Mouse (Mus musculus) midbrain, embryonic 11.5 days (tissue): ENCODE data around the gene Kynu. TPM values are rescaled to one million over a fixed set of nuclear protein-coding genes. Genes with fewer than 3 reads are reported as not detected.
A peak's percentile ranks its signal among the peaks of the same experiment; 100 is the strongest.

Experiments
- ATAC-seq: fragments of 200-750 bp; cut with Nextera tagmentation; 2 replicates; pipeline ENCODE4 v1.8.0; 2017; ENCODE audit warnings: moderate TSS enrichment, moderate library complexity; ENCODE audit not compliant: low FRiP score
- DNase-seq: peaks from one replicate; pipeline ENCODE4 v3.0.0; 2015; ENCODE audit warnings: low spot score; ENCODE audit errors: missing footprints
- H3K27ac ChIP-seq: fragments of 300-500 bp; sonication (generic); 2 replicates; pipeline ENCODE4 v1.5.1; 2014; ENCODE audit warnings: low read depth, low read length
- H3K27me3 ChIP-seq: fragments of 300-500 bp; sonication (generic); 2 replicates; pipeline ENCODE4 v1.6.1; 2014; ENCODE audit warnings: mild to moderate bottlenecking, low read length, moderate library complexity, mixed read lengths; ENCODE audit not compliant: control insufficient read depth, insufficient read depth
- H3K36me3 ChIP-seq: fragments of 300-500 bp; sonication (generic); 2 replicates; pipeline ENCODE4 v1.6.1; 2014; ENCODE audit warnings: mild to moderate bottlenecking, low read length, moderate library complexity, mixed read lengths; ENCODE audit not compliant: control insufficient read depth, insufficient read depth
- H3K4me1 ChIP-seq: fragments of 300-500 bp; sonication (generic); 2 replicates; pipeline ENCODE4 v1.6.1; 2014; ENCODE audit warnings: low read length; ENCODE audit not compliant: control insufficient read depth, insufficient read depth
- H3K4me2 ChIP-seq: fragments of 300-500 bp; sonication (generic); 2 replicates; pipeline ENCODE4 v1.6.1; 2014; ENCODE audit warnings: mild to moderate bottlenecking, moderate library complexity
- H3K4me3 ChIP-seq: fragments of 300-500 bp; sonication (generic); 2 replicates; pipeline ENCODE4 v1.5.1; 2014; ENCODE audit warnings: low read depth, low read length
- H3K9ac ChIP-seq: fragments of 300-500 bp; sonication (generic); 2 replicates; pipeline ENCODE4 v1.6.1; 2014; ENCODE audit warnings: low read length
- H3K9me3 ChIP-seq: fragments of 300-500 bp; sonication (generic); 2 replicates; pipeline ENCODE4 v1.6.1; 2016; ENCODE audit warnings: low read length; ENCODE audit not compliant: control insufficient read depth
- WGBS: fragments of 180-500 bp; shearing (Covaris S2); extraction: QIAGEN DNeasy Blood & Tissue Kit; methylation state at CpG from one replicate; pipeline ENCODE4 v1.1.7; 2014; 5-methylcytosine and 5-hydroxymethylcytosine counted together
- polyA plus RNA-seq: library from polyadenylated mRNA; unstranded; fragments of >200 nt; fragmentation: Nextera tagmentation; extraction: Ambion mirVana; gene quantifications from 2 replicates; pipeline ENCODE4 v1.2.1, GENCODE M21; 2014

Kynu gene
- polyA plus RNA-seq, 1 experiment from 2014 or later = 1.9 TPM

DNA sequence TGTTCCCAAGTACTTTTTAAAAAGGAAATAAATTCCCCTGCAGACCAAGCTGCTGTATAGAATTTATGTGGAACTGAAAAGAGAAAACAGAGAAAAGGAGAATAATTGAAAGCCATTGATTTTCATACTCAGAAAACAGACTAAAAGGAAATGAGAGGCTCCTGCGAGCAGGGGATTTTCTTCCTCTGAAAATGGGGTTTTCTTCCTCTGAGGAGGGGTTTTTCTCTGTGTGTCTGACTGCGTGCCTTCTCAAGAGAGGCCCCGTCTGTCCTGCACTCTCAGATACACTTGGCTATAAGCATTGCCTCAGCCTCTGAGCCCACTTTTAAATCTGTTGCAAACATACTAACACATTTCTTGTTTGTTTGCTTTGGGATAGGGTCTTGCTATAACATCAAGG is 1.9 kb downstream of the Kynu start:
- Histone ChIP-seq H3K9ac (no peak overlapping the region), H3K9me3 (no peaks in the 10 kb centered on the region), H3K27me3 (no peaks in the 10 kb centered on the region), H3K27ac (no peak overlapping the region), H3K4me2 (no peak overlapping the region), H3K4me1 (0 out of 2 replicates have a peak, but pooled peaks cover 3% of the 10 kb centered on the region), H3K4me3 (no peak overlapping the region), H3K36me3 (no peaks in the 10 kb centered on the region)
- no peak for ATAC-seq
- peak; percentile 19 for DNase-seq
- 77% methylated on average over 3 of the region's 3 CpGs for WGBS

DNA sequence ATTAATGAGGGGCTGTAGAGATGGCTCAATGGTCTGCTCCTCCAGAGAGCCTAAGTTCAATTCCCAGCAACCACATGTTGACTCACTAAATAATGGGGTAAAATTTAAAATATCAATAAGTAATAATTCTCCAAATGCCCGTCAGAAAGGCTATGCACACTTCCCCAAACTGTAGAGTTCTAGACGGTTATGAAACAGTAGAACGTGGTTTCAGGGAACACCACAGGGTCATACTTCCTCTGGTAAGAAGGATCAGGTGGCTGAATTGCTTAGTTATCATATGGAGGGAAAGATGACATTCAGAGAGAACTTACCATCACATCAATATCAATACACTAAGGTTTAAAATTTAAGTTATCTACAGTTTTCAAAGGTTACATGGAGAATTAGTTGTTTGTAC is 6.1 kb downstream of the Kynu start:
- H3K9ac ChIP-seq = no peak overlapping the region
- ATAC-seq = no peak
- no peaks in the 10 kb centered on the region for H3K36me3 ChIP-seq
- no peak overlapping the region for H3K4me3 ChIP-seq
- no peak overlapping the region for H3K4me2 ChIP-seq
- WGBS = 92% methylated on average over 3 of the region's 3 CpGs
- H3K27me3 ChIP-seq = no peaks in the 10 kb centered on the region
- no peaks in the 10 kb centered on the region for H3K9me3 ChIP-seq
- DNase-seq = peak; percentile 26
- no peak overlapping the region for H3K27ac ChIP-seq
- no peaks in the 10 kb centered on the region for H3K4me1 ChIP-seq

DNA sequence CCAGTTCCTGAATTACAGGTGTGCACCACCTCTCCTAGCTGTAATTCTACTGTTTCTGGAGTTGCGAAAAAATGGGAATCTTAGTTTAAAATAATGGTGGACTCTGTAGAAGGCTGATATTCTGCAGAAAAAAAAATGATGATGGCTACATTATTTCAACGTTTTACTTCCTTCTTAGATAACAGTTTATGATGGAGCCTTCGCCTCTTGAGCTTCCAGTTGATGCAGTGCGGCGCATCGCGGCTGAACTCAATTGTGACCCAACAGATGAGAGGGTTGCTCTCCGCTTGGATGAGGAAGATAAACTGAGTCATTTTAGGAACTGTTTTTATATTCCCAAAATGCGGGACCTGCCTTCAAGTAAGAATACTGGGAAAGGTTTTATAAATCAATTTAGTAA is 7.7 kb downstream of the Kynu start:
- Histone ChIP-seq H3K4me2 (no peak overlapping the region), H3K36me3 (no peaks in the 10 kb centered on the region), H3K9ac (no peak overlapping the region), H3K4me1 (no peaks in the 10 kb centered on the region), H3K9me3 (no peaks in the 10 kb centered on the region), H3K4me3 (no peak overlapping the region), H3K27me3 (no peaks in the 10 kb centered on the region), H3K27ac (no peak overlapping the region)
- DNase-seq (peak; percentile 53), ATAC-seq (no peak)
- 94% methylated on average over 9 of the region's 9 CpGs for WGBS

- Histone ChIP-seq H3K36me3 (no peaks in the 10 kb centered on the region), H3K9ac (no peak overlapping the region), H3K4me3 (no peak overlapping the region), H3K4me1 (no peaks in the 10 kb centered on the region), H3K27me3 (no peaks in the 10 kb centered on the region), H3K9me3 (no peaks in the 10 kb centered on the region), H3K4me2 (no peak overlapping the region), H3K27ac (no peak overlapping the region)
- DNase-seq (no peak), ATAC-seq (no peak)
- WGBS = 81% methylated on average over 1 of the region's 1 CpGs
These were observed 13.3 kb downstream of the Kynu start for GRCm38 (mm10) chr2:43568406-43568805.

DNA sequence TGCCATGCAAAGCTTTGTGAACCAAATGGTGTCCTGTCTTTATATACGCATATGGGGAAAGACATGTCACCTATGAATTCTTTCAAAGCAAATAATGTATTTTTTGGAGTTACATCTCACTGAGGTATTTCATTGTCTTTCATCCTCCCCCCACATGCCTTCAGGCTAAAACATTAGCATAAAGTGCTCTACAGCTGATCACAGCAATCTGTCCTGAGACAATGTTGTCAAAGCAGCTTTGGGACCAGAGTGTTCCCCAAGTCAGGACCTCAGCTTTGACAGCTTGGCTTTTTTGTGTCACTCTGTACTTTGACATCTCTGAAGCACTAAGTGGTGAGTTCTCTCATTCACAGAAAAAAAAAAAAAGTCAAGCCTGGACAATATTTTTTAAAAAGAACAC is 18.4 kb downstream of the Kynu start:
- no peaks in the 10 kb centered on the region for H3K36me3 ChIP-seq
- no peak overlapping the region for H3K27ac ChIP-seq
- DNase-seq (no peak), ATAC-seq (no peak)
- H3K4me1 ChIP-seq = no peaks in the 10 kb centered on the region
- H3K9ac ChIP-seq = no peak overlapping the region
- no peak overlapping the region for H3K4me3 ChIP-seq
- H3K9me3 ChIP-seq = no peaks in the 10 kb centered on the region
- H3K4me2 ChIP-seq = no peak overlapping the region
- no peaks in the 10 kb centered on the region for H3K27me3 ChIP-seq
- 90% methylated on average over 1 of the region's 1 CpGs for whole genome bisulfite sequencing

GRCm38 (mm10) chr2:43583243-43583812 is 28.2 kb downstream of the Kynu start:
- Histone ChIP-seq H3K4me2 (no peak overlapping the region), H3K9ac (no peak overlapping the region), H3K4me3 (no peak overlapping the region), H3K36me3 (no peaks in the 10 kb centered on the region), H3K9me3 (no peaks in the 10 kb centered on the region), H3K27me3 (no peaks in the 10 kb centered on the region), H3K27ac (no peak overlapping the region), H3K4me1 (no peaks in the 10 kb centered on the region)
- peak; percentile 31 for DNase-seq
- WGBS = 29% methylated on average over 8 of the region's 8 CpGs
- ATAC-seq = no peak

DNA sequence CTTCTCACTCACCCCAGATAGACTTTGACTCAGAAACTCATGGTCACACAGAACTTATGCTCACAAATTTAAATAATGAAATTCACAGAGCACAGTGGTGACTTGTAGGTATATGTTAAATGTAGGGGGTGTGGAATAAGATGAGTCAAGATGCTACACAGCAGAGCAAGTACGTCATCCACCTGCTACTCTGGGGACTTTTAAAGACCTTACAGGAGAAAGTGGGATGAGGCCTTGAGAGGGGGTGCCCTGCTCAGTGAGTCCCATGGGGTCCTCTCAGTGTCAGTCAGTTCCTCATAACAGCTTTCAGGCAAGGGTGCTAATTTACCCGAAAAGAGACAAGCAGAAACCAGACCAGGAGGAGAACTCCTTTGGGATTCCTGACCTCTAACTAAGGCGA is 30.4 kb downstream of the Kynu start:
- Histone ChIP-seq H3K9me3 (no peaks in the 10 kb centered on the region), H3K9ac (no peak overlapping the region), H3K4me1 (no peaks in the 10 kb centered on the region), H3K27me3 (no peaks in the 10 kb centered on the region), H3K4me3 (no peak overlapping the region), H3K4me2 (no peak overlapping the region), H3K27ac (no peak overlapping the region), H3K36me3 (no peaks in the 10 kb centered on the region)
- peak; percentile 44 for DNase-seq
- ATAC-seq = no peak; the same call in 1 of the 2 replicates
- WGBS = 85% methylated on average over 3 of the region's 3 CpGs

- H3K9me3 ChIP-seq = no peaks in the 10 kb centered on the region
- WGBS = 84% methylated on average over 2 of the region's 2 CpGs
These were observed 32.7 kb downstream of the Kynu start for GRCm38 (mm10) chr2:43587832-43588231.

DNA sequence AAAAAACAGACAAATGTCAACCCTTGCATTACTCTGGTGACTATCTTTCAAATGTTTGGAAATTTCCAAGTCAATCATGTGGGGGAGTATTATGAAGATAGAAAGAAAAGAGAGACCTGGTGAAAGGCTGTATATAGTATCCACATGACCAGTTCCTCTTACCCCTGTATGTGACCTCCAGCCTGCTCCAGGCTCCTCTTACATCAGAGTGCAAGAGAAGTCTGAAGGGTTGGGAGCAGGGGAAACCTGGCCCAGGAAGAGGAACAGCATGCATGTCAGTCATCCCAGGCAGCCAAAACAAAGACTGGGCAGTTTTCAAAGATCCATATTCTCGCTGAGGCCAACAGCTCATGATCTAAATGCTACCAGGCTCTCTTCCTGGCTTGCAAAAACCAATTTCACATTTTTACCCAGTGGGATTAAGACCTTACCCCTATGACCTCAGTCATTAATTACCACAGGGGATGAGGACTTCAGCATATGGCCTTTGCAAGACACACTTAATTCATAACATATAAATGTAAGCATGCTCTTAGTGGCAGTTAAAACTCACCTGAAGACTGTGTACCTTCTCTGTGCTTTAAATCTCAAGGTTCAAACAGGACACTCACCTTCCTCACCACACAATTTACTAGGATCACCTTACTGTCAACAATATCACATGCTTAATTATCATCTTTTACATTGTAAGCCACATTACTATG is 37.0 kb downstream of the Kynu start:
- Histone ChIP-seq H3K27me3 (no peaks in the 10 kb centered on the region), H3K4me1 (no peaks in the 10 kb centered on the region), H3K9ac (no peak overlapping the region), H3K4me3 (no peak overlapping the region), H3K27ac (no peak overlapping the region), H3K4me2 (no peak overlapping the region), H3K36me3 (no peaks in the 10 kb centered on the region), H3K9me3 (no peaks in the 10 kb centered on the region)
- peak; percentile 69 for DNase-seq
- WGBS = 75% methylated on average over 1 of the region's 1 CpGs
- no peak for ATAC-seq

More at GRCm38 (mm10) chr2:43587832-43588231, 32.7 kb downstream of the Kynu start:
- H3K27me3 ChIP-seq = no peaks in the 10 kb centered on the region
- no peak overlapping the region for H3K4me3 ChIP-seq
- H3K9ac ChIP-seq = no peak overlapping the region
- H3K27ac ChIP-seq = no peak overlapping the region
- DNase-seq (no peak), ATAC-seq (no peak)
- no peak overlapping the region for H3K4me2 ChIP-seq
- H3K36me3 ChIP-seq = no peaks in the 10 kb centered on the region
- no peaks in the 10 kb centered on the region for H3K4me1 ChIP-seq
